Comparison of ENCODE assay signal across 10 mouse cellular contexts in the genomic region with DNA sequence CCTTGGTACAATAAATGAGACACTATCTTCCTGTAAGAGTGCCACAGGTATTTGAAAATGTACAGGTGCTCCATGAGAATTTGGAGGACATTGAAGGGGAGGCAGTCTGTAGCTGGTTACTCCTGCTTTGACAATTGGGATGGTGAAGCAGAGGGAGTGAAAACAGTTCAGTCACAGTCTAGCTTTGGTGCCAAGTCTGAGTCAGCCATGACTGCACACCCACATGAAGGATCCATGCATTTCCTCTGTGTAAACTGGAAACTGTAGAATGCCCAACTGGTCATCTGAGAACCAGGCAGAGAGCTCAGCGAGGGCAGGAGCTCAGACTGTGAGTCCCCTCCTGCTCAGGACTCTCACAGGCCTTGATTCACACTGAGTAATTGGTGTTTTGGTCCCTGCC.
"Had no signal": no experiment of that assay in that cellular context is flagged by ENCODE, and none has a peak within 500 bp of the region (broad histone marks: within the 10 kb centered on the region; RNA-seq: fewer than 3 reads in every experiment).

No protein-coding gene starts in this region.

- DNase-seq: kidney, adult 8-10 months; kidney, postnatal 36 days; layer of hippocampus, adult 9-11 months; layer of hippocampus, postnatal 36 days; left cerebral cortex, postnatal 4 days; lung, adult 2 months; lung, postnatal 36 days; right cerebral cortex, postnatal 25 days; thymus, adult 2 months; thymus, postnatal 25 days had no signal
